Mouse (Mus musculus): ENCODE results near the gene Tbata. TPM values are rescaled to one million over a fixed set of nuclear protein-coding genes. Genes with fewer than 3 reads are reported as not detected.
A peak's percentile ranks its signal among the peaks of the same experiment; 100 is the strongest.

Gene Tbata
- total RNA-seq, 2 experiments from 2014 or later = 1.3 to 2.1 TPM

- intact Hi-C loops (cut with DNase I) = no loop called here
Observed at GRCm38 (mm10) chr10:61200998-61201397, 29.2 kb downstream of the Tbata start.

GRCm38 (mm10) chr10:61201596-61202318 lies 30.0 kb downstream of the Tbata start:
- intact Hi-C loops (cut with DNase I) = no loop called here
- no peak for DNase-seq (ENCODE audit: low spot score in 2 of 2)

More at GRCm38 (mm10) chr10:61200998-61201397, 29.2 kb downstream of the Tbata start:
- no peak for DNase-seq (ENCODE audit: low spot score in 2 of 2)

GRCm38 (mm10) chr10:61203930-61204329 lies 32.2 kb downstream of the Tbata start:
- DNase-seq (ENCODE audit: low spot score in 2 of 2) = no peak
- intact Hi-C loops (cut with DNase I) = no loop called here

DNA sequence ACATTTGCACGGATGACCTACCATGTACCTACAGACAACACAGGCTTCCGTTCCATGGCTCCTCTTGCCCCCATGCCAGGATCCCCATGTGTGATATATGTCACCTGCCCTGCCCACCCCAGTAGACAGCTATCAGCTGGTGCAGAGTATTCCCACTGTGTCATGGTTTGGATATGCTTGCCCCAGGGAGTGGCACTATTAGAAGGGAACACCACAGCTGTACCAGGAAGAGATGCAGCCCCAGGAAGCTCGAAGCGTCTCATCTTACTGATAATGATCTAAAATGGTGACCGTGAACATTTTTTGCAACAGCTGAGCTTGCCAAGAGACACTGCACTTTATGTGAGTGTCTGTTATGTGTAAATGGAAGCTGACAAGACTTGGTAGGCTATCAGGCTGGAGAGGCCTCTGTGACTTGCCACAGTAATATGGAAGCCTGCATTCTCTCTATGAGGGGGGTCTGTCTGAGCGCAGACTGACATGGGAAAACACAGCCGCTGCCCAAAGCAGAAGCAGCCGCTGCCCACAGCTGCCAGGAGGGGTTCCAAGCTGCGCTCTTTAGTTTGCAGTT lies 36.4 kb downstream of the Tbata start:
- intact Hi-C loops (cut with DNase I) = no loop called here
- DNase-seq (ENCODE audit: low spot score in 2 of 2) = no peak

GRCm38 (mm10) chr10:61211105-61211504 lies 39.4 kb downstream of the Tbata start:
- DNase-seq (ENCODE audit: low spot score in 2 of 2) = no peak
- intact Hi-C loops (cut with DNase I) = no loop called here

GRCm38 (mm10) chr10:61211743-61212142 lies 40.0 kb downstream of the Tbata start:
- intact Hi-C loops (cut with DNase I) = no loop called here
- DNase-seq (ENCODE audit: low spot score in 2 of 2) = peak; percentile 64 to 75

DNA sequence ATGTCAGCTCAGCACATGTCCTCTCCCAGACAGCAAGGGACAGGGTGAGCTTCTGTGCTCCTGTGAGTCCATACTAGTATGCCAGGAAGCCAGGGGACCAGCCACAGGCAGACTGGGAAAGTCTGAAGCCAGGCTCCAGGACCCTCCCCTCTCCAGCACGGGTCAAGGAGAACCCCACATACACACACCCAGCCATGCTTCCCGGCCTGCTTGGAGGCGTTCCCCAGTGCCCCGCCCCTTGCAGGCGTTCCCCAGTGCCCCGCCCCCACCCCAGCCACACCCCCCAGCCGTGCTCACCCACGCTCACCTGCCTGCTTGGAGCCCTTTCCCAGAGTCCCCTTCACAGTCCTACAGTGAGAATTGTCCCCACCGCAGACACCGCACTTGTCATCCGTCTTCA lies 41.1 kb downstream of the Tbata start:
- no peak for DNase-seq (ENCODE audit: low spot score in 2 of 2)
- intact Hi-C loops (cut with DNase I) = no loop called here

DNA sequence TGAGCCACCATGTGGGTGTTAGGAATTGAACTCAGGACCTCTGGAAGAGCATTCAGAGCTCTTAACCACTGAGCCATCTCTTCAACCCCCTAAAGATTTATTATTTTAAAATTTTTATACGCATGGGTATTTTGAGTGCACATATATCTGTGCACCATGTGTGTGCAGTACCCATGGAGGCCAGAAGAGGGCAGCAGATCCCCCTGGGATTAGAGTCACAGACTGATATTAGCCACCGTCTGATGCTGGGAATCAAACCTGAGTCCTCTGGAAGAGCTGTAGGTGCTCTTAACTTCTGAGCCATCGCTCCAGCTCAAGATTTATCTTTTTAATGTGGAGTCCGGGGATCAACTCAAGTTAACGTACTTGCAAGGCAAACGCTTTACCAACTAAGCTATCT lies 43.9 kb downstream of the Tbata start:
- DNase-seq (ENCODE audit: low spot score in 2 of 2) = no peak
- intact Hi-C loops (cut with DNase I) = no loop called here

DNA sequence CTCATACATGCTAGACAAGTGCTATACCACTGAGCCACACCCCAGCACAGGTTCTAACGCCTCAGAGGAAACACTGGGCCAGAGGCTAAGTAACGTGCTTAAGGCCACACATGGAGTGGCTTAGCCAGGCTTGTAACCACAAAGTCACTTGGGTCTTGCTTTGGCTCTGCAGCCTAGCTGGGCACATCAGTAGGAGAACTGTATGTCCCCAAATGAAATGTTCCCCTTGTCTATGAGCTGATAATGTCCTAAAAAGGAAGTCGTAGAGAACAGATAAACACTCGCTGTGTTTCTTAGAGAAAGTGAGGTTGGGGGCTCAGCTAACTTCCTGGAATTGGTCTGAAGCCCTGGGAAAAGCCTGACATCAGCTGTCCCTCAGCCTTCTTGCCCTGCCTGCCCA lies 44.4 kb downstream of the Tbata start:
- no peak for DNase-seq (ENCODE audit: low spot score in 2 of 2)
- intact Hi-C loops (cut with DNase I) = no loop called here

GRCm38 (mm10) chr10:61219318-61219717 lies 47.6 kb downstream of the Tbata start:
- intact Hi-C loops (cut with DNase I) = no loop called here

GRCm38 (mm10) chr10:61225694-61226093 lies 53.9 kb downstream of the Tbata start:
- no peak for DNase-seq (ENCODE audit: low spot score in 2 of 2)
- intact Hi-C loops (cut with DNase I) = no loop called here

More at GRCm38 (mm10) chr10:61219318-61219717, 47.6 kb downstream of the Tbata start:
- DNase-seq (ENCODE audit: low spot score in 2 of 2) = no peak

- DNase-seq (ENCODE audit: low spot score in 2 of 2) = no peak
- intact Hi-C loops (cut with DNase I) = no loop called here
Observed at GRCm38 (mm10) chr10:61226784-61227396, 55.1 kb downstream of the Tbata start.

- intact Hi-C loops (cut with DNase I) = no loop called here
- DNase-seq (ENCODE audit: low spot score in 2 of 2) = no peak
Observed at GRCm38 (mm10) chr10:61231756-61232155, 60.0 kb downstream of the Tbata start.

GRCm38 (mm10) chr10:61232858-61233567 lies 61.3 kb downstream of the Tbata start:
- intact Hi-C loops (cut with DNase I) = no loop called here
- DNase-seq (ENCODE audit: low spot score in 2 of 2) = no peak

- DNase-seq (ENCODE audit: low spot score in 2 of 2) = no peak
- intact Hi-C loops (cut with DNase I) = no loop called here
Observed at GRCm38 (mm10) chr10:61234319-61234718, 62.6 kb downstream of the Tbata start.

DNA sequence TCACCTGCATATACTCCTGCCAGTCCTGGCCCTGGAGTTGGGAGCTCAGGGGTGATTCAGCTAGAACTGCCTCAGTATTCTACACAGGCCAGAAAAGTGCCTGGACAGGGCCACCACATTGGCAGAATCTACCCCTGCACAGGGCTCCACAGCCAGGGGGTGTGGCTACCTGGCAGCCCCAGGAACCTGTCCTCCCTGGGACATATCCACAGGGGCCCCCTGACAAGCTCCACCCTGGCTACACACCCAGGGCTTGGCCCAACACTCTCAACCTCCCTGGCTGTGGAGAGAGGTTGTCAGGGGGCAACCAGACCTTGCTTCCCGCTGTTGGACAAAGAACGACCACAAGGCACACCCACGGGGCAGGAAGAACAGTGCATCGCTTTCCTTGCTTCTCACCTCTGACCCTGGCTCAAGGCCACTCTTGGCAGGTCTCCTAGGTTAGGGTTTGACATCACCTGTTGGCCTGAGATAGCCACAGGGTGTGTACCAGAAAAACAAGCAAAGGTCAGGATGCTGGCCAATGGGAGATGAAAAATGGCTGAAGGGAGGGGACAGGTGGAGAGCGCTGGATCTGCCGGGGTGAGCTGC lies 64.0 kb downstream of the Tbata start:
- intact Hi-C loops (cut with DNase I) = no loop called here
- no peak for DNase-seq (ENCODE audit: low spot score in 2 of 2)

DNA sequence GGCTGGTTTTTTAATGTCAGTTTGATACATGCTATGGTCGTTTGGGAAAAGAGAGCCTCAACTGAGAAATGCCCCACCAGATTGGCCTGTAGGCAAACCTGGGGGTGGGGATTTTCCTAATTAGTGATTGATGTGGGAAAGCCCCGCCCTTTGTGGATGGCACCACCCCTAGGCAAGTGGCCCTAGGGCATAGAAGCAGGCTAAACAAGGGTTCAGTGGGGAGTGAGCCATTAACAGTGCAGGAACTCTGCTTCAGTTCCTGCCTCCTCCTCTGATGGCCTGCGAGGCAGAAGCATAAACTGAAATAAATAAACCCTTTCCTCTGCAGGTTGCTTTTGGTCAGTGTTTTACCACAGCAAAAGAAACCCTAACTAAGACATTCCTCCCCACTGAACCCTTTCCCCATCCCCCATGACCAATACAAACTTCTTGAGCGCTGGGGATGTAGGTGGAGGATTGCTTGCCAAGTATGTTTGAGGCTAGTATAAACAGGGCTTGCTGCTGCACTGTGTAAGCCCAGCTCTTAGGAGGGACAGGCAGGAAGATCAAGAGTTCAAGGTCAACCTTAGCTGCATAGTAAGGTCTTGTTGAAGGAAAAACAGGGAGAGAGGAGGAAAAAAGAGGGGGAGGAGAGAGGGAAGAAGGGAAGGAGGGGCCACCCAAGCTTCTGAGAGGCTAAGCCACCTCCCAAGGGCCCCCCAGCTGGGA lies 65.1 kb downstream of the Tbata start:
- intact Hi-C loops (cut with DNase I) = no loop called here

GRCm38 (mm10) chr10:61237391-61237785 lies 65.6 kb downstream of the Tbata start:
- DNase-seq (ENCODE audit: low spot score in 2 of 2) = no peak
- intact Hi-C loops (cut with DNase I) = no loop called here

More for the DNA sequence above, 65.1 kb downstream of the Tbata start:
- no peak for DNase-seq (ENCODE audit: low spot score in 2 of 2)

Measured in left cerebral cortex, postnatal 14 days (tissue).